Mouse (Mus musculus) monocyte, adult 2 months (primary cell): Measurements from ENCODE around the gene Kcnab2.
A peak's percentile ranks its signal among the peaks of the same experiment; 100 is the strongest.

ENCODE experiments used
- DNase-seq, 2 experiments: peaks; one replicate each; pipeline ENCODE4 v3.0.0; 2022; ENCODE audit warnings: low spot score in 2 of 2, low read depth in 1 of 2

The Kcnab2 gene

GRCm38 (mm10) chr4:152453079-152453478, 24.6 kb downstream of the Kcnab2 start:
- no peak for DNase-seq

- no peak for DNase-seq
Measured at GRCm38 (mm10) chr4:152451371-152451770, 26.3 kb downstream of the Kcnab2 start.

DNA sequence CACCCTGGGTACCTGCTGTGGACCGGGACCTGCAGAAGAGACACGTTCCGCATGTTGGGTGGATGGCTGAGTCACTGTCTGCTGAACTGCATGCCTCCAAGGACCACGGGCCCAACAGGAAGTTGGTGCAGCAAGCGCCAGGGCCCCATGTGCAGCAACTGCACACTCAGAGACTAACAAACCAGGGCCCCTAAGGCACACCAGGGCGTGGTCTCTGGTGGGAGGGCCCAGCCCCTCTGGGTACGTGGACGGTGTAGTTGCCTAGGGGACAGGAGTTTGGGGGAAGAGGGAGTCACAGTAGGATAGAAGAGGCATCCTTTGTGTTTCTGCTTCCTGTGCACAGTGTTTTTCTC, 29.0 kb downstream of the Kcnab2 start:
- peak; percentile 50 to 52 for DNase-seq

- DNase-seq = no peak
Measured at GRCm38 (mm10) chr4:152447731-152448665, 29.7 kb downstream of the Kcnab2 start.

DNA sequence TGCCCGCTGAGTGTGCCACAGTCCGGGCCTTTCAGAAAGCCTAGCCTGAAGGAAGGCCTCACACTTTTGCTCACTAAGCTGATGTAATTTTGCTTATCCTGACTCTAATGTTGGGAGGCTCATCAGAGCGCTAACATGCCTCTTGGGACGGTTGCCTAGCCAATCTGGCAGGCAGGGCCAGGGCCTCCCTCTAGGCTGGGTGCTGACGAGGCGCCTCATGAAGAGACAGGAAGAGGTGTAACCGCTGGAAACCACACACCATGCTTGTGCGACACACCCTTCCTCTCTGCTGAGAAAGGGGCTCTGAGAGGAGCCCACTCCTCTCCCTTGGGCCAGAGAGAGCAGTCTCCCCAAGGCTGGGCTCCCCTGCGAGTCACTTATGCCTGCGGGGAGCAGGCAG, 31.5 kb downstream of the Kcnab2 start:
- peak in 1 of 2 experiments; percentile 17 for DNase-seq

DNA sequence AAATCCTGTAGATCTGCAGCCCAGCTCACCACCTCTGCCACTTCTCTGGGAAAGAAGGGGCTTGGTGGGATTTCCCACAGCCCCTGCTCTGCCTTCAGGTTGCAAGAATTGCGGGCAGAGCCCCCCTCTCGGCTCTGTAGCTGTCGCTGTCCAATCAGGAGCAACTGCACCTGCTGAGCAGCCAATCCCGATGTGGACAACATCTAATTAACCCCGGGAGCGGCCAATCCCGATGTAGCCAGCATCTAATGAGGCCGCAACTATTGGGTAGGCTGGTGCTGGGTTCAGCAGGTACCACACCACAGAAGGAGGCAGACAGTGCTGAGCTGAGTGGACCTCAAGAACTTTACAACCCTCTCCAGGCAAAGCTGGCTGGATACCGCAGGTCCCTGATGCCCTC, 36.1 kb downstream of the Kcnab2 start:
- DNase-seq = no peak

DNA sequence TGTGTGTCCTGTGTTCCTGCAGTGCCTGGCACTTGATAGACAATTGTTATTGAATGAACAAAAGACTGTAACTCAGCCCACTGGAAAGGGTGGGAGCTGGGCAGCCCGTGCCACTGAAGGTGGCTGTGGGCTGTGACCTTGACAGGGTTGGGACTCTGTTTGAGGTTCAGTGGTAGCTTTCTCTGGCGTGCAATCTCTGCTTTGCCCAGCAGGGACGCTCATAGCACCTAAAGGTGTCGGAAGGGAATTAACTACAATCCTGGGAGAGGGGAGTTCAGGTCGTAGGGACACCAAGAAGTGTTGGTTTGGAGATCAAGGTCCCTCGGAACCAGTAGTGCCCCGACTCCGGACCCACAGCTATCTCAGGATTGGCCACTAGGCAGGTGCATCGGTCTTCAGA, 36.8 kb downstream of the Kcnab2 start:
- DNase-seq = no peak

DNA sequence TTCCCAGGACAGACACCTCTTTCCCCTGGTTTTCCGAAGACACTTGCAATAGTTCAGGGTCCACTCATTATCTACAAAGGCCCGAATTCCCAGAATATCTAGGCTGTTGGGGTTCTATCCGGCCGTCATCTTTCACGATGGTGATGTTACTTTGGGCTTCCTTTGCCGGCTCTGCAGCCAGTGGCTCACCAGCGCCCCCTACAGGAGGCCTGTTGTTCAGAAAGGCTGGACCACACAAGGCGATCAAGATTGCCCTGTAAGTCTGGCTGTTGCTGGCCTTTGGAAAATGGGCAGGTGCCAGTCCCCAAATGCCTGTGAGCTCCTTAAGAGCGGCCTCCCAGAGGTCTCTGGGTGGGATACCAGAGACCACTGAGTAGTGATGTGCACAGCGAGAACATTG, 42.4 kb downstream of the Kcnab2 start:
- no peak for DNase-seq

DNA sequence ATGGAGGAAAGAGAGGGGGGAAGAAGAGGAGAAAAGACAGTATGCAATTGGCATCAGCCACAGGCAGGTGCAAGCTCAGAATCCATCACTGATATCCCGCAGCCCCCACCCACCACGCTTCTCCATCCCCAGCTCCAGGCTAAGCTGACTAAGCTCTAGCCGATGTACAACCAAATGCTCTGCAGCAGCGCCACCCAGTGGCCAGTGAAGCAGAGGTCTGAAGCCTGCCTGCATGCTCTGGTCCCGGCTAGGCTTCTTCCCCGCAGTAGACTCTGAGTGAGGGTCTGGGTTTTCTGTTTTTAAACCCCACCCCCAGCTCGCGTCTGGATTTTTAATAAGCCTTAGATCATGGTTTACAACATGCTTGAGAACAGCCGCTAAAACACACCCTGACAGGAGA, 42.8 kb downstream of the Kcnab2 start:
- peak in 1 of 2 experiments; percentile 34 for DNase-seq

- DNase-seq = no peak
Measured at GRCm38 (mm10) chr4:152432308-152432707, 45.4 kb downstream of the Kcnab2 start.

DNA sequence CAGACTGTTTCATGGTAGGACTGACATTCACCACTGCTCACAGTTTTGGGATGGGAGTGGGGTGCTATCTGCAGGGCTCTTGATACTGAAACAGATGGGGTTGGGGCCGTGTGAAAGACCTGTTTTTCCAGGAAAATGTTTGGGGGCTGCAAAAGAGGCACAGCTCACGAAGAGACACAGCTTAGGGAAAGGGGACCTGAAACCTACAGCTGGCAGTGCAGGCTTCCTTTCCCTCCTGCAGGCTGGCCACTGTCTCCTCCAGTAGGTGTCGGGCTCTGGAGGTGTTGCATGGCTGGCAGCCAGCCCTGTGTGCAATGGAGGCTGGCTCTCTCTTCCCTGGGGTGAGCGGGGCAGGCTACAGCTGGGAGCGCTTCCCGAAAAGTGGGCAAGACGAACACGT, 49.4 kb downstream of the Kcnab2 start:
- DNase-seq = no peak

- no peak for DNase-seq
Measured at GRCm38 (mm10) chr4:152424922-152425321, 52.7 kb downstream of the Kcnab2 start.

GRCm38 (mm10) chr4:152424341-152424740, 53.3 kb downstream of the Kcnab2 start:
- DNase-seq = no peak

DNA sequence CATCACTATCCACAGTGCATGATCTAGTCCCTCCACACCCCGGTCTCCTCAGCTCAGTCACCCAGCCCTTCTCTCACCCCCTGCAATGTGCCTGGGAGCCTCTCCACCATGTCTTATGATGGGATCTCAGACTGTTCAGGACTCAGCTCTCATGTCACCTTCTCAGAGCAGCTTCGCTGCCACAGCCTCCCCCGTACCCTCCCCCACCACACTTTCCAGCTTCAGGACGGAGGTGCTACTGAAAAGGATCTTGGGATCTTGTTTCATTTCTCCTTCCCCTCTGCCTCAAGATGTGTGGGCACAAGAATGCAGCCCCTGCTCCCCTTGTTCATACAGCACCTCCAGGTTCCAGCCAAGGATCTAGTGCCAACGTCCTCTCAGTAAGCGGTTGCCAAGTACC, 54.1 kb downstream of the Kcnab2 start:
- no peak for DNase-seq

DNA sequence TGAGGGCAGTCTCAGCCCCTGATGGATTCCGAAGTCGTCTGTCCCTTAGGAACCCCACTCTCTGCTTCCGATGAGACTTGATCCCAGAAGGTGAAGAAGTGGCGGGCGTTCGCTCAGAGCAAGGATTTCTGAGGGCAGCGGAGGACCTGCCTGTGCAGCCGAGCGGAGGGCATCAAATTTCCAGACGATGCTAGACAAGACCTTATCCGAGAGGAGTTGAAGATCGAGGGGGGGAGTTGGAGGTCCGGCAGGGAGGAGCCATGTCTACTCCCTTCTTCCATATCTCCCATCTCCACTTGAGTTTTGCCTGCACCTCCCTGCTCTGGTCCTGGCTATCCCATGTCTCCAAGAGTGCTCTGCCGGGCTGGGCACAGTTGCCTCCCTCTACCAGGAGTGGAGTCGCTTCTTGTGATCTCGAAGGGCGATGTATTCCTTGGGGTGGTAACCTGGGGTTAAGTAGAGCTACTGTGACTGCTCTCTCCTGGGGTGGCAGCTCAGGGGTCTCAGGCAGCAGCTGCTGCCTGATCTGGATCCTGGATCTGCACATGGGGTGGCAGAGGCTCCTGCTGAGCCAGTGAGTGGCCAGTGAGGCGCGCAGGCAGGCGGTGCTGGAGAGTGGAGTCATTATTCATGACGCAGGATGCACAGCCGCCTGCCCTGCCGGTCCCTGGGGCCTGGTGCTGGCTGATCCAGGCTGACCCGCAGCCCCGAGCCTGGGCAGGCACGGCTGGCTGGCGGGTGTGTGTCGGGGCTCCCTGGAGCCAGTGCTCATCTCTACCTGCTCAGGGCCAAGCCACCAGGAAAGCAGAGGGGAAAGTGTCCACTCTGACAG, 59.2 kb downstream of the Kcnab2 start:
- no peak for DNase-seq

GRCm38 (mm10) chr4:152412524-152413080, 65.1 kb downstream of the Kcnab2 start:
- DNase-seq = no peak

GRCm38 (mm10) chr4:152410961-152411360, 66.7 kb downstream of the Kcnab2 start:
- DNase-seq = no peak

GRCm38 (mm10) chr4:152406531-152406930, 71.1 kb downstream of the Kcnab2 start:
- DNase-seq = no peak

- DNase-seq = no peak
Measured at GRCm38 (mm10) chr4:152405671-152406201, 71.9 kb downstream of the Kcnab2 start.

DNA sequence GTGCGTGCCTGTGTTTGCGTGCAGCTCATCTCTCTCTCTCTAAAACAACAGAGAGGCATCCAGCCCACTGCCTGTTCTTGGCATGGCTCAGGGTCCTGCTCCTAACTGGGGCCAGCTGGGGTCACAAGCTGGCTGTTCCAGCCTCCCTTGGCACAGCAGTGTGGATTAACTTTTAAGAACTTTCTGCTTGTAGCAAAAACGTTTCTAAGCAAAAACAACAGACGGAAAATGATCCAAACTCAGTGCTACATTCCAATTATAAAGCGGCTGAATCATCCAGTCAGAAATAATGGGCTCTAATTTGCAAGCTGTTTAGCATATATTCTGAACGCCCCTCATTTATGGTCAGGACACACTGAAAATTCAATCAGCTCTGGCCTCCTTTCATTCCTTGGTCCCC, 72.5 kb downstream of the Kcnab2 start:
- DNase-seq = no peak

DNA sequence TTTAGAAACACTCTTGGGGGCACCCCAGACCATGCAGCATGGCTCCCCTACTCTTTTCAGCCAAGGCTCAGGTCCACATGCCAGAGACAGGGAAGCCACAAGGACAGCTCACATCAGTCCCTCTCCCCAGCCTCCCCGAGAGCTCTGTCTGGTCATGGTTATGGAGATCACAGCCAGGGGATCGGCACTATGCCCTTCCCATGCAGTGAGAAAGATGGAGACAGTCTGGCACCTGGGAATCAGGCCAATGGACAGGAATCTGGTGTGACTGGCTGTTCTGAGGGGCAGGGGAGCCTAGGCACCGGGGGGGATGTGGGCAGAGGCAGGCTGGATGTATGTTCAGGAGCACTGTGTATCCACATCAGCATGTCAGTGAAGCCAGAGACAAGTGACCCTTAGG, 78.7 kb downstream of the Kcnab2 start:
- no peak for DNase-seq

DNA sequence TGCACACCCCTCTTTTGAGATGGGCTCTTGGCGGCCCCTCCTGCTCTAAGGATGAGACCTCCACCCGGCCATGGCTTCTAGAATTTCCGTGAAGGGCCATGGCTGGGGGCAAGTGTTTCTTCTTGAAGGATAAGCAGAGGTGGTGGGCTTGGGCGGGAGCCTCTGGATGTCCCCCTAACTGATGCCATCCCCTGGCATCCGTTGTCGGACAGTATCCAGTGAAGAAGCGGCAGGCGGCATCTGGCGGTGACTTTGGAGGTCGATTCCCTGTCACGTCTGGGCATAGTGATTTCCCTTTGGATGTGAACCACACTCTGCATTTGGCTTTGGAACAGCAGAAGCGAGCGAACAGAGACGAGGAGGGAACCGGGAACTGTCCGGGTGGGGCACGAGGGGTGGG, 85.0 kb downstream of the Kcnab2 start:
- DNase-seq = no peak
